Mouse (Mus musculus): ENCODE measurements around the gene Tph2. TPM values are rescaled to one million over a fixed set of nuclear protein-coding genes. Genes with fewer than 3 reads are reported as not detected.
"Not testable (repeated sequence)": the region's sequence is repeated elsewhere in the genome, so short reads cannot be mapped to it uniquely, and the experiment has no call there.

Gene Tph2
- polyA plus RNA-seq, 1 experiment from 2014 or later: 0.09 TPM

DNA sequence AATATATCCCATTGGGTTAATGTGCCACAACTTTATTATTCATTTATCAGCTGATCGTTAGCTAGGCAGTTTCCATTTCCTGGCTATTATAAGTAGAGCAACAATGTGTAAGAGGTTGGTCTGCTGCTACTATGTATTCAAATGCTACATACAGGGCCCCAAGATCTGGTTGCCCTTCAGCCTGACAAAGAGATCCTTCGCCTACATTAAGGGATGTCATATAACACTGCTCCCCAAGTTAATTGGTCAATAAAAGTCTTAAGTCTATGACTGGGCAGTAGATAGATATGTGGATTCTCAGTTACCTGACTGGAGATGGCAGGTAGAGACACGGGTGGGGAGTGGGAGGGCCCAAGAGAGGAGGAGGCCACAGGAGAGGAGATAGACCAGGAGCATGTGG, 21.0 kb upstream of the Tph2 start:
- Histone ChIP-seq H3K27me3 (ENCODE audit: insufficient read depth, low read length) (no peaks in the 10 kb centered on the region), H3K9me3 (ENCODE audit: low read depth, low read length) (no peaks in the 10 kb centered on the region), H3K4me3 (ENCODE audit: low read depth, low read length) (no peak overlapping the region), H3K4me2 (no peak overlapping the region), H3K4me1 (ENCODE audit: insufficient read depth) (no peaks in the 10 kb centered on the region), H3K36me3 (ENCODE audit: insufficient read depth) (peaks cover 41% of the 10 kb centered on the region), H3K27ac (ENCODE audit: low read depth) (no peak overlapping the region), H3K9ac (no peak overlapping the region)
- no peak for DNase-seq
- ATAC-seq (ENCODE audit: insufficient read depth): no peak
- WGBS: 78% methylated on average over 3 of the region's 3 CpGs
- TF ChIP-seq CTCF (IDR thresholded peaks at IDR 0.05; ENCODE audit: low read depth): no peak

DNA sequence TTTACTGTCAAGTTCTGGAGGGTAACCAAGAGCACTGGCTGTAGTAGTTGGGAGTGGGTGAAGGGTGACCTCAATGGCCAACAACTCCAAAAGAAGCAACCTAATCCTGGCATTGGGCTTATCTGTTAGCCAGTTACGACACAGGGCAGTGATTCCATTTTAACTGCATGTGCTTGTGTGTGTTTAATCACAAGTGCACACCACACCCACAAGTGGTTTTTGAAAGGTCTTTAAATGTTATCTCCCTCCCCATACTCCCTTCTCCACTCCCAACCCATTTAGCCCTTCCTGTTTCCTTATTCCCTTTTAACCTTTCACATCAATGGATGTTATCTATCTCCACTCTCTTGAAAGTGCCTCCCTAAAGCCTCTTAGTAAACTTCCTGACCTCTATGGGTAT, 20.5 kb upstream of the Tph2 start:
- H3K4me2 ChIP-seq: no peak overlapping the region
- ATAC-seq (ENCODE audit: insufficient read depth) (no peak), DNase-seq (no peak)
- H3K9me3 ChIP-seq (ENCODE audit: low read depth, low read length): no peaks in the 10 kb centered on the region
- no peak for TF ChIP-seq CTCF (IDR thresholded peaks at IDR 0.05; ENCODE audit: low read depth)
- H3K4me3 ChIP-seq (ENCODE audit: low read depth, low read length): no peak overlapping the region
- H3K27me3 ChIP-seq (ENCODE audit: insufficient read depth, low read length): no peaks in the 10 kb centered on the region
- no peaks in the 10 kb centered on the region for H3K4me1 ChIP-seq (ENCODE audit: insufficient read depth)
- H3K9ac ChIP-seq: no peak overlapping the region
- H3K27ac ChIP-seq (ENCODE audit: low read depth): no peak overlapping the region
- peaks cover 45% of the 10 kb centered on the region for H3K36me3 ChIP-seq (ENCODE audit: insufficient read depth)
- WGBS: 64% methylated on average over 1 of the region's 1 CpGs

DNA sequence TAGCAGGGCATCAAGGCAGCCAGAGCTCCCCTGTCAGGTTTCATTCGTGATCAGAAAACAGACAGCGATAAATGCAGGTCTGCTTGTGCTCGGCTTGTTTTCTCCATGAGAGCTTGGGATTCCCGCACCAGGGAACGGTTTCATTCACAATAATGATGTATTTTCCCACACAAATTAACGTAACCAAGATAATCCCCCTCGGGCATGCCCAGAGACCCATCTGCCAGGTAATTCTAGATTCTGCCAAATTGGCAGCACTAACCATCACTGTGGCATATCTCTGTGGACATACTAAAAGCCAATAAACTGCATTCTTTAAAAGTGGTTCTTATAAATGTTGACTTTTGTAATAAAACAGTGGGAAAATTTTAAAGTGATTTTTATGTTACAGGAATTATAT, 6.4 kb upstream of the Tph2 start:
- H3K27me3 ChIP-seq (ENCODE audit: insufficient read depth, low read length): no peaks in the 10 kb centered on the region
- no peaks in the 10 kb centered on the region for H3K4me1 ChIP-seq (ENCODE audit: insufficient read depth)
- no peak overlapping the region for H3K9ac ChIP-seq
- no peaks in the 10 kb centered on the region for H3K36me3 ChIP-seq (ENCODE audit: insufficient read depth)
- no peaks in the 10 kb centered on the region for H3K9me3 ChIP-seq (ENCODE audit: low read depth, low read length)
- no peak overlapping the region for H3K27ac ChIP-seq (ENCODE audit: low read depth)
- ATAC-seq (ENCODE audit: insufficient read depth): no peak
- WGBS: 81% methylated on average over 7 of the region's 7 CpGs
- no peak overlapping the region for H3K4me3 ChIP-seq (ENCODE audit: low read depth, low read length)
- H3K4me2 ChIP-seq: no peak overlapping the region
- no peak for DNase-seq
- TF ChIP-seq CTCF (IDR thresholded peaks at IDR 0.05; ENCODE audit: low read depth): no peak

DNA sequence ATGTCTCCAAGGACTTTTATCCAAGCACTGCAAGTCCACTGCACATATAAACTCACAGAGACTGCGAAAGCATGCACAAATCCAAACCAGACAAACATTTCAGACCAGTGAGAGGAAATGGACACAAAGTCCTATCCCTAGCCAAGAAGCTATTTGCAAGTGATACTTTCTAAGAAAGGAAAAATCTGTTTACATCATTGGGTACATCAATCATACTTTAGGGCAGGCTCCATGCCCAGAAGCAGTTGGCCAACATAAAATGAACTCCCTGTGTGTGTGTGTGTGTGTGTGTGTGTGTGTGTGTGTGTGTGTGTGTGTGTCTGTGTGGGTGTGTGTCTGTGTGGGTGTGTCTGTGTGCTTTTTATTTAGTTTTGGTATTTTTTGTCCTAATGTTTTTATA, 2.6 kb upstream of the Tph2 start:
- no peak for ATAC-seq (ENCODE audit: insufficient read depth)
- H3K27ac ChIP-seq (ENCODE audit: low read depth): no peak overlapping the region
- no peak overlapping the region for H3K4me3 ChIP-seq (ENCODE audit: low read depth, low read length)
- no peak for TF ChIP-seq CTCF (IDR thresholded peaks at IDR 0.05; ENCODE audit: low read depth)
- no peaks in the 10 kb centered on the region for H3K9me3 ChIP-seq (ENCODE audit: low read depth, low read length)
- 83% methylated on average over 1 of the region's 1 CpGs for WGBS
- no peaks in the 10 kb centered on the region for H3K4me1 ChIP-seq (ENCODE audit: insufficient read depth)
- no peaks in the 10 kb centered on the region for H3K36me3 ChIP-seq (ENCODE audit: insufficient read depth)
- H3K9ac ChIP-seq: no peak overlapping the region
- H3K4me2 ChIP-seq: no peak overlapping the region
- H3K27me3 ChIP-seq (ENCODE audit: insufficient read depth, low read length): no peaks in the 10 kb centered on the region
- peak; percentile 23 for DNase-seq

DNA sequence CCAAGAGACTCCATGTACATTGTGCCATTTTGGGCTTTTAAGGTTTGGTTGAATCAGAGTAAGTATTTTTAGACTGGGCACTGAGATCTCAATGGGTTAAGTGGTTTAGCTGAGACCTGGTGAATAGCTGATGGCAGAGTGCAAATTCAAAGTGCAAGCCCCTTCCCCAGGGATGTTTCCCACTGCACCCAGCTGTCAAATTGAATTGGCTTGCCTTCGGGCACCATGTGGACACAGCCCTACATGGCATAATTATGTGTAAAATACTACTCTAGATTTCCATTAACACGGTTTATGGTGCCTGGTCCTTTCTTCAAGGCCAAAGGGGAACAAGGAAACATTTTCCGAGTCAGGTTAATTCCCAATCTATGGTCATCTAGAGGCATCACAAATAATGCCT, 3.8 kb downstream of the Tph2 start:
- Histone ChIP-seq H3K27me3 (ENCODE audit: insufficient read depth, low read length) (no peaks in the 10 kb centered on the region), H3K4me2 (no peak overlapping the region), H3K36me3 (ENCODE audit: insufficient read depth) (no peaks in the 10 kb centered on the region), H3K27ac (ENCODE audit: low read depth) (no peak overlapping the region), H3K9ac (no peak overlapping the region), H3K4me1 (ENCODE audit: insufficient read depth) (no peaks in the 10 kb centered on the region), H3K9me3 (ENCODE audit: low read depth, low read length) (no peaks in the 10 kb centered on the region), H3K4me3 (ENCODE audit: low read depth, low read length) (no peak overlapping the region)
- no peak for ATAC-seq (ENCODE audit: insufficient read depth)
- no peak for DNase-seq
- 72% methylated on average over 3 of the region's 3 CpGs for WGBS
- no peak for TF ChIP-seq CTCF (IDR thresholded peaks at IDR 0.05; ENCODE audit: low read depth)

DNA sequence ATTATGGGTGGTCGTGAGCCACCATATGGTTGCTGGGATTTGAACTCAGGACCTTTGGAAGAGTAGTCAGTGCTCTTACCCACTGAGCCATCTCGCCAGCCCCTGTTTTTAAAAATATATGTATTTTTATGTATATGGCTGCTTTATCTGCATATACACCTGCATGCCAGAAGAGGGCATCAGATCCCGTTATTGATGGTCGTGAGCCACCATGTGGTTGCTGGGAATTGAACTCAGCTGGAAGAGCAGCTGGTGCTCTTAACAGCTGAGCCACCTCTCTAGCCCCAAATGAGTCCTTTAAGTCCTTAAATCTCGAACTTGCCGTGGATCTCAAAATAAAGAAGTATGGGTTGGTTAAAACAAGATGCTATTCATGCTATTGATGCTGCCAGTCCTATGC, 6.8 kb downstream of the Tph2 start:
- ATAC-seq (ENCODE audit: insufficient read depth); H3K27me3 ChIP-seq (ENCODE audit: insufficient read depth, low read length); H3K4me2 ChIP-seq; H3K27ac ChIP-seq (ENCODE audit: low read depth); H3K9me3 ChIP-seq (ENCODE audit: low read depth, low read length); H3K9ac ChIP-seq; H3K4me1 ChIP-seq (ENCODE audit: insufficient read depth); H3K36me3 ChIP-seq (ENCODE audit: insufficient read depth); DNase-seq; H3K4me3 ChIP-seq (ENCODE audit: low read depth, low read length): not testable (repeated sequence)
- 55% methylated on average over 6 of the region's 6 CpGs for WGBS

DNA sequence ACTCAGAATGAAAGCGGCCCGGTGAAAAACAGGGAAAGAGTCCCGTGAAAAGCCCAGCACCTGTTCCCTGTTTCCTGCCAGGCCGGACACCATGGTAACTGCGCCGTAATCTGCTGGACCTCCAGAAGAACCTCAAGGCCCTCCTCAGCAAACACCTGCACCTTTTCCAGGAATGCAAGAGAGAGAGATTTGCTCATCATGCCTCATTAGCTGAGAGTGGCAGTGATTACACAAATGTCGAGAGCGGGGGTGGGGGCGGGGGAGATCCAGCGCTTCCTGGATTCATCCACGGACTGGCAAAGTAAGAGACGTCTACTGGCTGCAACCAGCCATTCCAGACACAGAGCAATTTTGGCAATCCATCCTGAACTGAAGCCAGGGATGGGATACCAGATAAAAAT, 9.2 kb downstream of the Tph2 start:
- ATAC-seq (ENCODE audit: insufficient read depth) (0 out of 2 replicates have a peak, but pooled peaks have one; percentile 12), DNase-seq (peak; percentile 24)
- H3K4me3 ChIP-seq (ENCODE audit: low read depth, low read length): no peak overlapping the region
- H3K36me3 ChIP-seq (ENCODE audit: insufficient read depth): no peaks in the 10 kb centered on the region
- H3K27me3 ChIP-seq (ENCODE audit: insufficient read depth, low read length): no peaks in the 10 kb centered on the region
- H3K4me1 ChIP-seq (ENCODE audit: insufficient read depth): no peaks in the 10 kb centered on the region
- TF ChIP-seq CTCF (IDR thresholded peaks at IDR 0.05; ENCODE audit: low read depth): no peak
- H3K4me2 ChIP-seq: peak overlapping the region; percentile 40; the same call in 1 of the 2 replicates
- H3K9ac ChIP-seq: no peak overlapping the region
- no peaks in the 10 kb centered on the region for H3K9me3 ChIP-seq (ENCODE audit: low read depth, low read length)
- 32% methylated on average over 12 of the region's 12 CpGs for WGBS
- H3K27ac ChIP-seq (ENCODE audit: low read depth): no peak overlapping the region

DNA sequence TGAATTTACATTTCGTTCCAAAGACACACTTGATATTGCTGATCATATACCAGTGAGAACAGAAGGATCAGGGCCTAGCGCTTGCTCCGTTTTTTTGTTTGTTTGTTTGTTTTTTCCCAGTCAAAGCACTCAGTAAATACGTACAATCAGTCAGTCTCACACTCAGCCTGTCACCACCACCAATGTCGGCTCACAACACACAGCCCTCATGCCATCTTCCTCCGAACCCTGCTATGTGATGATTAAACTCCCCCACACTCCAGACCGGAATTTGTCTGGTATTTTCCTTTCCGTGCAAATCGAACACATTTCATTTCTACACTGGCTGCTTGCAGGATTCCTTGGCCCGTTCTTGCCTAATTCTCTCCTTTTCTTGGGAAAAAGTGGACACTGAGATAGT, 11.5 kb downstream of the Tph2 start:
- 60% methylated on average over 10 of the region's 10 CpGs for WGBS

More for the DNA sequence above, 11.5 kb downstream of the Tph2 start:
- no peak overlapping the region for H3K27ac ChIP-seq (ENCODE audit: low read depth)
- H3K27me3 ChIP-seq (ENCODE audit: insufficient read depth, low read length): no peaks in the 10 kb centered on the region
- TF ChIP-seq CTCF (IDR thresholded peaks at IDR 0.05; ENCODE audit: low read depth): no peak
- H3K9ac ChIP-seq: no peak overlapping the region
- DNase-seq: no peak
- no peaks in the 10 kb centered on the region for H3K9me3 ChIP-seq (ENCODE audit: low read depth, low read length)
- no peak overlapping the region for H3K4me3 ChIP-seq (ENCODE audit: low read depth, low read length)
- no peak for ATAC-seq (ENCODE audit: insufficient read depth)
- H3K4me2 ChIP-seq: no peak overlapping the region
- H3K4me1 ChIP-seq (ENCODE audit: insufficient read depth): no peaks in the 10 kb centered on the region
- H3K36me3 ChIP-seq (ENCODE audit: insufficient read depth): no peaks in the 10 kb centered on the region
